Mouse (Mus musculus) NIH3T3 (cell line): ENCODE measurements around the gene Auh.
A peak's percentile ranks its signal among the peaks of the same experiment; 100 is the strongest.

ENCODE experiments used
- DNase-seq: peaks from one replicate; pipeline ENCODE4 v3.0.0-alpha.2; 2012; ENCODE audit warnings: low read depth

Auh gene

DNA sequence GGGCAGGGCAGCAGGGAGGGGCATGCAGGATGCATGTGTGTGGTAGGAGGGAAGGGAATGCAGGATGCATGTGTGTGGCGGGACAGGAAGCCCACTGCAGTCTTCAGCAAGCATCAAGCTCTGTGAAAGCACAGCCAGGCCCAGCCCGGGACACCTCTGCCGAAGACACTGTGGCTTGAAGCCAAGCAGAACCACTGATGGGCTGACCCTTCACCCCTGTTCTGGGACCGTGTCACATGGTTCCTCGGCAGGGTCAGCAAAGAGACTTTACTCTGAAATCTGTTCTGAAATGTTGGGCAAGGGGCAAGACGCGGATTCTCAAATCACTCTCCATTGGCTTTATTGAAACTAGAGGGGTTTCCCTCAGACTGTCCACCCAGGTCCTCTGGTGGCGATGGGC, 94.9 kb downstream of the Auh start:
- no peak for DNase-seq

DNA sequence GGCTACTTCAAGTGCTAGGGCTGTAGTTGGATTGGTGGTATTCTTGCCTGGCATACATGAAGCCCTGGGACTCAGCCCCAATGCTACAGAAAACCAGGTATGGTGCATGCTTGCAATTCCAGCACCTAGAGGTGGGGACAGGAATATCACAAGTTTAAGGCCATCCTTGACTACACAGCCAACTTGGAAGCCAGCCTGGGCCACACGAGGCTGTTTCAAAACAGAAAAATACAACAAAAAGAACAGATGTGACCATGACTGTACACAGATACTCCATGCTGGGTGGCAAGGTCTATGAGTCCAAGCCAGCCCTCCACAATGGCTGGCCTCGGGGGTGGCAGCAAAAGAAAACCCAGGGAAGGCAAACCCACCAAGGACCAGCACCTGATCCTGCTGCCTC, 95.7 kb downstream of the Auh start:
- DNase-seq: no peak

DNA sequence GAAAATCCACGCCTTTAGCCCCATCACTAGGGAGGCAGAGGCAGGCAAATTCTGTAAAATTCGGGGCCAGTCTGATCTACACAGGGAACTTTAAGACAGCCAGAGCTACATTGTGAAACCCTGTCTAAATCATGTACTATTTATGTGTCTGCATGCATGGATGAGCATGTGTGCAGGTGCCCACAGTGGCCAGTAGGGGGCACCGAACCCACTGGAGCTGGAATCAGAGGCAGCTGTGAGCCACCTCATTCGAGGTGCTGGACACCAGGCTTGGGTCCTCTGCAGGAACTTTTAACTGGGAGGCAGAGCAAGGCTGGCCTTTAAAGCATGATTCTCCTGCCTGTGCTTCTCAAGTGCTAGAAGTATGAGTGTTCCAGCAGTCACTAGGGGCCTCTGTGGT, 96.3 kb downstream of the Auh start:
- peak; percentile 53 for DNase-seq

DNA sequence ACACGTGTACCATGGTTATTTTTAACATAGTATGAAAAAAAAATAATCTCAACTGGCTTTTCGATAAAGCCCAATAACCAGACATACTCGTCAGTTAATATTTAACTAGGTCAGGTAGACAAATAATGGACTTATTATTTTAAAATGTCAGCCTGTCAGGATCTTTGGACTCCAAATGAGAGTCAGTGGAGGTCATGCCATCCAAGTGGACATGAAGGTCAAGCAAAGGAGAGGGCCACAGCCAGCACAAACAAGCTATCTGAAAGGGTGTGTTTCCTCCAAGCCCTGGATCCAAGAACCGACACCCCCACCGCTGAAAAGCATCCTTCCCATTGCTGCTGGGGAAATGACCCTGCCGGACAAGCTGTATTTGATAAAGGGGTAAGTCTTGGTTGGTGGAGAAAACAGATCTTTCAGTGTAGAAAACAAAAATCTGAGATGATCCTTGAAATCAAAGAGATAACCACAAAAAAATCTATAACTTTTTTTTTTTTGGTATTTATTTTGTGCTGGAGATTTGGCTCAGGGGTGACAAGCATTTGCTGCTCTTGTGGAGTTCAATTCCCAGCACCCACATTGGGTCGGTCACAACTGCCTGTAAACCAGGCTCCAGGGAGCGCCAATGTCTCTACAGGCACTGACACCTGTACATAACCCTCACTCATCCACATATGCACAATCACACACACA, 96.9 kb downstream of the Auh start:
- DNase-seq: no peak

DNA sequence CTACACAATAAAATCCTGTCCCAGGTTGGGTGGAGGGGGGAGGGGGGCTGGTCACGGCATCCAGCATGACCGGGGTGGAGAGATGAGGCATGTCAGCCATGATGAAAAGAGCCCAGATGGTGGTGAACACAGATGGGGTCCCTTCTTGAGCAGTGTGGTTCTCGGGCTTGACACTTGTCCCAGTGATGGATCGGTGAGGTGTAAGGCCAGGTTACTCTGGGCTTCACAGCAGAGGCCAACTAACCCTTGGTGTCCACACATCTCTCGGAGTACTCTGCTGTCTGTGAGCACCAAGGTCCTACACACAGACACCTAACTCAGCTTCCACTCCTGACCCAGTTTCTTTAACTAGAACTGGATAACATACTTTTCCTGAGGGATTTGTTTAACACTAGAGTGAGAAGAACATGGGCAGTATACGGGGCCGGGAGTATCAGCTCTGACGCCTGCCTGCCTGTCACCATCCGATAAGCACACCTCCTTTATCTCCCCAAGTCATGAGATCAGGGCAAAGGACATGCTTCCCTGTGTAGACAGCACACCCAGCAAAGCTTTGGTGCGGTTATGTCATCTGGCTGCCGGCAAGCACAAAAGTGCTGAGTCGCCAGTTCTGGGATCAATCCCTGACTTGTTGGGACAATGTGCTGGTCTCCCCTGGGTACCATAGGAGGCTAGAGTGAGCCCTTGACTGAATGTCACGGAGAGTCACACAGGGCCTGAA, 98.3 kb downstream of the Auh start:
- DNase-seq: no peak

DNA sequence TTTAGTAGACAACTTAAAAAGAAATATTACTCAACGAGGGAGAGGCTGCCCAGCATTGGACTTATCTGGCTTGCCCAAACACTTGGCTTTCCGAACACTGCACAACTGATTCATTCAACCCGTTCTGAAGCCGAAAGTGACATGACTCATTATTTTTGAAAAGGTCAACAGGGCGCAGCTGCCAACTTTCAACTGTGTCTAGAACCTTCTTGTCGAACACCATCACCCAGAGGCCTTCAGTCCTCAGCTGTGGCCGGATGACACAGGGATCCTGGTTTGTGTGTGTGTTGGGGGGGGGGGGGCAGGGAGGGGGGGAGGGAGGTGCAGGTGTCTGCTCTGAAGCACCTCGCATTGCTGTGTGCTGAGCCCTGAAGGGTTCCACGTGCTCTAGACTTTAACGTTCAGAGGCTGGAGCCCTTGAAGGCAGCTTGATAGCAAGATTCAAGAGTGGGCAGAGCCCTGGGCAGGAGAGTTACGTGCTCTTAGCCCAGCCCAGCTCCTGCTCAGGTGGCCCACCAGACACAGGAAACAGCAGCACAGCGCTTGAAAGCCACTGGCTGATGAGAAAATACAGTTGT, 100.4 kb downstream of the Auh start:
- peak; percentile 88 for DNase-seq

DNA sequence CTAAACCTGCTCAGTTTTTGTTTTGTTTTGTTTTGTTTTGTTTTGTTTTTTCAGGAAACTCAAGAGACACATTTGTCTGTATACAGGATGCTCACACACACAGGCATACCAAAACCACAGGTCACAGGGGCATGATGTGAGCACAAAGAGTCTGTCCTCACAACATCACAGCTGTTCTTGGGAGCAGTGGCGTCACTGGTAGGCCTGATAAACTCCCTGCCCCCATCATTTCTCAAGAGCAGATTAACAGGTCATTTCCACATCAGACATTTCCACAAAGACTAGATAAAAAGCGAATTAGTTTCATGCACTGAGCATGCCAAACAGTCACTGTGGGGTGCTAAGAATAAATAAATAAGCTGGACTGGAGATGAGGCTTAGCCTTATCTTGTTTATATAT, 101.3 kb downstream of the Auh start:
- peak; percentile 19 for DNase-seq

DNA sequence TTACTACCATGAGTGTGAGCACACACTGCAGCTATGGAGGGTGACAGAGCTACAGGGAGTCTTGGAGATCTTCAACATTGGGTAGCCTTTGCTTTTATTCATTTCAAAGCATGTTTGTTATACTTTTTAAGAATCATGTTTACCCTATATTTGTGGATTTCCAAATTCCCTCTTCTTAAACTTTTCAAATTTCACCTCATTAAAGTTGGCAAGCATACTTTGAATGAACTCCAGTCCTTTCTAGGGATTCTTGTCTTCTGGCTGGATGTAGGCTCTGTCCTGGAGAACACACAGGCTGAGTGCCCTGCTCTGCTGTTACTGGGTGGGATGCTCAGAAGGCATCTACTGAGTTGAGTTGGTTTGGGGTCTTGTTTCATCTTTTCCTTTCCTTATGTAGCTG, 102.8 kb downstream of the Auh start:
- DNase-seq: no peak

DNA sequence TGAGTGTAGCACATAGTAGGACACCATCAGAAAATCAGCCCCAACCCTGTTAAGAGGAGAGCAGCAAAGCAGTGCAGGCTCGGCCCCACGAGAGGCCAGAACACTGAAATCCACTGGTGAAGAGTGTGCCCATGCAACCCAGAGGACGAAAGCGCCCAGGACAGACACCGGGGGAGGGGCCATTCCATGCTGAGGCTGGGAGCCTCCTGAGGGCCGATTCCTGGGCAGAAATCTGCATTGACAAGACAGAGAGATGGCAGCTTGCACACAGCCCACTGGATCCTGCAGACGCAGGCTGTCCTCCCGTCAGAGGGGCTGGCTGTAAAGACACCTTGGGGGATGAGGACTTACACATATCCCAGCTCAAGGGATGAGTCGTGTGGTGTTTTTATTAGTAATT, 104.7 kb downstream of the Auh start:
- peak; percentile 46 for DNase-seq

DNA sequence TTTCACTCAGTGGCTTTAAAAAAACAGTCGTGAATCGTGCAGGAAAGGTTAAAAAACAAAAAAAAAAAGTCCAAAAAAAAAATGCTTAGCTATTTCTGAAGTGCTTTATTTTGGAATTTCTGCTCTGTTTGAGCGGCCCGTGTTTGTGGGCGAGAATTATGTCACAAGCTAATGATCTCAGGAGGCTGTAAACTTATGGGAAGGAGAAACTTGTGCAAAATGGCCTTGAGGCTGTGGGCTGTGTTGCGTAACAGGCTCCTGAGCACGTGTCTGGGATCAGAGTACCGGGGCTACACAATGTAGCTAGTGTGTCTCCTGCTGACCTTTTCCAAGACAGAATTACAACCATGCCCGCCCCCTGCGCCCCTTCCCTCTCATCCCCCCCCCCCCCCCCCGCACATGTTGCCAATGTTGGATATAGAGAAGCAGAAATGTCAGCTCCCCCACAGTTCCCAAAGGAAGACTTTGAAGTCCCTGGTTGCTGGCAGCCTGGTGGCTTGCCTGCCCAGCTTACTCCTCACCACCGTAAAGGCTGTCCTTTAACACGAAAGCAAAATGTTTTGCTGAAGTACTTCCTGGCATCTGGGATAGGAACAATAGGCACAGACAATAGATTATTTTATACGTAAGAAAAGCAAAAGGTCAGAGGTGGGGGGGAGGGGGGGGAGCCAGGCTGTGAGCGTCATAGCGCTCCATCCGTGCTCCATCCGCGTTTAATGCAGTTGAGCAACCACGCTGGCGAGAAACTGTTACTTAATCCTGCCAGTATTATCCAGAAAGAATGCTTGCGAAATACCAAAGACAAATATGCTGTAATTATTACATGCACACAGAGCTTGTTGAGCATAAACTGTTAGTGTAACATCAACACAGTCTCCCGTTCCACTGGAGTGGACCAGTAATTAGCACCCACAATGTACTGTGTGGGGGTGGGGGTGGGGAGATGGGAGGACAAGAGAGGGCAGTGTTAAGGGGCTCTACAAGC, 107.0 kb downstream of the Auh start:
- peak; percentile 93 for DNase-seq

DNA sequence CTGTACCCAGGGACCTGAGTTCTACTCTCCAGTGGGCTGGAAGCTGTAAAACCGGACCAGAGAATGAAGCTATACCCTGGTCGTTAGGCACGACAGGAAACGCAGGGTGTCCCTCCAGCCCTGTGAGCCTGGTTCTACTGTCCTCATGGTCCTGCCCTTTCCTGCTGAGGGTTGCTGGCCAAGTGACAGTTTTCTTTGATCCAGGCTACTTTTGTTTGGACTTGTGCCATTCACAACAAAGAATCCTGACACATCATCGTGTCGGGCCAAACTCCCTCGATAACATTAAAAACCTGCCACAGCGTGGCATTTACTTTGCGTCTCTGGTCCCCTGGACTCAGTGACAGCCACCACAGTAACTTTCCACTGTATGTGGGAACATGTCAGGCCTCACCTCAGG, 107.9 kb downstream of the Auh start:
- DNase-seq: peak; percentile 48

DNA sequence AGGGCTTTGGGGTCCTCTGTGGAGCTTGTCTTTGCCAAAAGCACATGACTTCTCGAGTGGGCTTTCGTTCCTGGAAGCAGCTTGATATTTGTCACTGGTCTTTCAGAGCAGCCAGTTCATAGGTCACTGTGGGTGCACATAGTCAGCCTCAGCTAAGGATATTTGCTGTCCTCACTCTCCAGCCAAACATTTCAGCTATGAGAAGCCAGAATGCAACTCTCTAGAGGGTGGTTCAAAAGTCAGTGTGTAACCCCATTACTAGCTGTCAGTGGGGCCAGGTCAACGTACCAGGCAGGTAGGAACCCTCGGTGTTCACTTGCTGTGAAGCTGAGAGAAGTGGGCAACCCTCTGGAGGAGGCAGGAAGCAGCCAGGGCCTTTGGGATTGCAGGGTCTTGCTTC, 109.6 kb downstream of the Auh start:
- no peak for DNase-seq

DNA sequence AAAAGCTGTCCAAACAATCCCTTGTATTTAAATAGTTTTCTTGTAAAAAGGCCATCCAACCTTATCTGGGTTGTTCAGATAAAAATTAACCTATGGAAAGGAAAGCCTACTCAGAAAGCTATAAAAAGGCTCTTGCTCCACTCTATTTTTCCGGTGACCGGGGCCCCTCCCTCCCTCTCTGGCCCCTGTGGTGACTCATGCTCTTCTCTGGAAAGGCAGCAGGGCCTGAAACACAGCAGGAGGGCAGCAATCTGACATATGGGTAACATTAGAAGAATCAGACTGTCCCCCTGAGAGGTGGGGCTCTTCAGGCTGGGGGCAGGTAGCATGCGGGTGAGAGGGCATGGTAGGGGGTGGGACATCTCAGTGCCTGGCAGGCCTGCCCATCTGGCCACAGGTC, 110.7 kb downstream of the Auh start:
- DNase-seq: peak; percentile 88

DNA sequence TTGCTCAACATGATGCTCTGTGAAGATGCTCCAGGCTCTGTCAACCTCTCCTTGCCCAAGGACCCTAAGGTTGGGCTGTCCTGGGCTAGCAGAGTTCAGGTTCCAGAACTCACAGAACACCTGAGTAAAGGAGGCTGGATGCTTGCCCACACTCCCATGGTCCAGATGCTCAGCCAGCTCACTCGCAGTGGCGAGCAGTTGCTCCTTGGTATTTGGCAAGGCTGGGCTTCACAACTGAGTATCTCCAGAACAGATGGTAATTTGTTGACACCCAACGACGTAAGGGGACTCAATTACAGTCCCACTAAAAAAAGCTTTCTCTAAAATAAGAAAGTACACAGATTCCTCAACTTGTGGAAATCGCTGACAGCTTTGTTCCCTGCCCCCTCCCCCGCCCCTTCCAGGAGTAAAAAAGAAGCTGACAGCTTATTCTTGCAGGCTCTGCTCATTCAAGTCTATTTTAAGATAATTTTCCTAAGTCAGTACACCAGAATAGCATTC, 111.4 kb downstream of the Auh start:
- peak; percentile 57 for DNase-seq

DNA sequence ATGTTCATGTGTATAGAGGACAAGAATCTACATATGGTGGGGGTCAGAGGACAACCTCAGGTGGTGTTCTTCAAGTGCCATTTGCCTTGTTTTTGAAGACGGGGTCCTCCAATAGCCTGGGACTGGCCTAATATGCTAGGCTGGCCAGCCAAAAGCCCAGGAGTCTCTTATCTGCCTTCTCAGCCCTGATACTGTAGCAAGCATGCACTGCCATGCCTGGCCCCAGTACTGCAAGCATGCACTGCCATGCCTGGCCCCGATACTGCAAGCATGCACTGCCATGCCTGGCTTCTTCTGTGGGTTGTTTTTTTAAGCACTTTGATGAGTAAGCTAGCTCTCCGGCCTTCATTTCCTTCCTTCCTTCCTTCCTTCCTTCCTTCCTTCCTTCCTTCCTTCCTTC, 115.7 kb downstream of the Auh start:
- no peak for DNase-seq

DNA sequence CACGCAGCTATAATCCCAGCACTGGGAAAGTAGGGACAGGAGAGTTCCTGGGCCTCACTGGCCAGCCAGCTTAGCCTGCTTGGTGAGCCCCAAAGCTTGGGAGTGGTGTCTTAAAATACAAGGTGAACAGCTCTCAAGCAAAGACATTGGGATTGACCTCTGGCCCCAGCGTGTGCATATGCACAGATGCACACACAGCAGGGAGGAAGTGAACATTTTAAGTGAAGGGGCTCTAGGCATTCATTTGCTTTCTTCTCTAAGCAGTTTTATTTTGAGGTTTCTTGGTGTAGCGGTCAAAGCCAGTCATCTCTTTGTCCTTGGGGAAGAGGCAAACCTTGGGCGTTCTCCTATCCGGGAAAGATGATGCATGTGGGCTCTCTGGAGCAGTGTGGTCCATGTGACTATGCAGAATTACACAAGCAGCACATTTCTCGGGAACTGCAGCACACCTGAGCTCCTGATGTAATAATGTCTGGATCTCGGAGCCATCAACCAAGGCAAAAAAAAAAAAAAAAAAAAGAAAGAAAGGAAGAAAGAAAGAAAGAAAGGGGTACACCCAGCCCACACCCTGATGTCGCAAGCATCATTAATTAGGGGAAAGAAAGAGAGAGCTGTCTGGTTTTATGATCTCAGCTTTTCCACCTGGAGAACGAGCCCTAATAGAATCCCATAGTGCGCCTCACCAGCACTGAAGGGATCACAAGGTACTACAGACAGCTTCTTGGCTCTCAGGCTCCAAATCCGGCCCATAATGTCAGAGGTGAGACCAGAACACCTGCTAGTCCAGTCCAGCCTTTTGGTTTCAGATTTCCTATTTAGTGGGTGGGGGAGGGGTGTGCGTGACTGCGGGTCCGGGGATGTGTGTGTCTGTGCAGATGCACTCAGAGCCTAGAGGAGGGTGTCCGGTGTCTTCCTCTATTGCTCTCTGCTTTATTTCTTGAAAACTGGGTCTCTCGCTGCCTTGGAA, 116.6 kb downstream of the Auh start:
- DNase-seq: no peak

DNA sequence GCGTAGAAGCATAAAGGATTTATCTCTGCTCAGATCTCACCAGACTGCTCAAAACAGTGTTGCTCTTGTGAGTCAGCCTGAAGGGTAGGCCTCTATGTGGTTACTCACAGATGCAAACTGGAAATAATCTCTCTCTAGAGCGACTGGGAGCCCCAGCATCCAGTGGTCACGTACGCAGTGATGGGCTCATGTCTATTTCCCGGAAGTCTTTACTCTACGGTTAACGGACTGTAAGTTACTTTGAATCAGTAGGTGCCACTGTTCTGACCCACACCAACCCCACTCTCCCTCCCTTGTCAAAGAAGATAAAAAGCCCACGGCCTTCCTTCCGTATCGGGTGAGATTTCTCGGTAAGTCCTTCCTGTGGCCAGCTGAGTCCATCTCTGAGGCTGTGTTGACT, 121.8 kb downstream of the Auh start:
- peak; percentile 45 for DNase-seq

DNA sequence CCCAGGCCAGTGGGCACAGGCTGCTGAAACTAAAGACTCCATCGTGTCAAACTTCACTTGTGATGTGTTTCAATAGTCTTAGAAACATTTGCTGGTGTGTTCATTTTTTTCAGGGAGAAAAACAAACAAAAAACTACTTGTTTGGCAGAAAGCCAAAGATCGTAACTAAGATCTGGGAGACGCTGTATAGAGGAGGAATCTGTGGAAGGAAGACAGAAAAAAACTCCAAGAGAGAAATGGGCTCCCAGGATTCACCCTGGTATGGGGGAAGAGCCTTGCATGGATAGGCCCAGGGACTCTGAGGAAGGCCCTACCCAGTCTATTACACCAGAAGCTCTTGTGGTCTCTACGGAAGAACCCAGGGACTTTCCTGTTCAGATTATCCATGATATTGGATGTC, 123.5 kb downstream of the Auh start:
- DNase-seq: no peak

DNA sequence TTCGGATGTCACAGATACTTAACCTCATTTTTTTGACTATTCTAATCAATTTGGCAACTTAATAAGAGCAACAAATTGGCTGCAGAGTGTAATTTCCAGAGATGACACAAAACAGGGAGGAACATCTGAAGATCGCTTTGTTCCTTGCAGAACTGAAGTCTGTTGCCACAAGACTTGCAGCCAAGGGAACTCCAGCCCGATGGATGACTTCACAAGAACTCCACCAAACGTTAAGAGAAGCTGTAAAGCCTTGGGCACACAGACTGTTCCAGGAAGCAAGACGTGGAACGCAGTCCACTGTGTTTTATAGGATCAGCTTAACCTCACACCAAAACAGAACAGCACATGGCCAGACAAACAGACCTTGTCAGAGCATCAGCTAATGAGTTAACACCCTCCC, 123.9 kb downstream of the Auh start:
- no peak for DNase-seq

DNA sequence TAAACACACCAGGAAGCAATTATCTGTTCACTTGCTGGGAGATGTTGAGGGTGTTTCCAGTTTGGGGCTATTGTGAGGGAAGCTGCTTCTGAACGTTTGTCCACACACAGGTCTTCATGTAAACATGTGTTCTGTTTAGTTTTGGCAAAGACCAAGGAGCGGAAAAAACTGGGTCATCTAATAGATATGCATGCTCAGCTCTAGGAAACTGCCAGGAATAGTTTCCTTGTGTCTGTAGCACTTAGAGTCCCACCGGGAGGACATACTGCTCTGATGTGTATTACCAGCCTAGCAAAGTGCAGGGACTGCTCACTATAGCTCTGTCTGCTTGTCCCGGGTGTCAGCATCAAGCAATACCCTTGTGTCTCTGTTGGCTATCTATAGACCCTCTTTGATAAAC, 127.0 kb downstream of the Auh start:
- DNase-seq: peak; percentile 68
